Mouse (Mus musculus): ENCODE results near the gene Naaladl2. TPM values are rescaled to one million over a fixed set of nuclear protein-coding genes. Genes with fewer than 3 reads are reported as not detected.

Gene Naaladl2
- total RNA-seq, 2 experiments from 2014 or later: 1.3 to 1.7 TPM

DNA sequence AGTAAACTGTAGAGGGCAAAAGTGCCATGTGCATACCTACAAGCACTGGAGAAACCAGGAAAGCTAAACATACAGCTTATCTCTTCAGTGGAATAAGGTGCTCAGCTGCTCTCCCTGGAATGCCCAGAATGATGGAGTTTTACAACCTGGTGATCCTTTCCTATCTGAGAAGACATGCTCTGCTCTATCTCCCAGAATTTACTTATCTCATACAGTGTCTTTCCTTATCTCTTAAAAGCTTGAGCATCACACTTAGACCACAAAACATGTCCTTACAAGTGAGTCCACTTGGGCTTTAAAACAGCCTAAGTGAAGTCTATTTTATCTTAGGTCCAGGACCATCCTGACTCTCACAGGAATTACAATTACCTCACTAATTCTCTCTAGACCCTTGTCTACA lies 1095.8 kb downstream of the Naaladl2 start:
- no peak for DNase-seq (ENCODE audit: extremely low spot score in 1 of 2, low spot score in 1 of 2)

DNA sequence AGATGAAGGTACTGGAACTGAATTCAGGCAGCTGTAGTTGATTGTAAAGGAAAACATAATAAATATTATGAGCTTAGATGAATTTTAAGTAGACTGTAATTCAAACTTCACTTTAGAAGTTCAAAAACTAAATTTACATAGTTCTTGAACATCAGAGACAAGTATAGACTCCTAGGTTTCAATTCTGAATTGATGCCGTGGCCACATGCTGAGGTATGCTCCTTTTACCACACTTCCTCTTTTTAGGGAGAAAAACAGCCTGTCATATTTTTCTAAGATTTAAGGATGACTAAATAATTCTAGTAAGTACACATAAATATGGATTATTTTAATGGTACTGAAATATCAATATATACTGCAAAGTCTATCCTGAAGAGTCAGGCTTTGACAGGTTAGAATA lies 1142.3 kb downstream of the Naaladl2 start:
- DNase-seq (ENCODE audit: extremely low spot score in 1 of 2, low spot score in 1 of 2): no peak

DNA sequence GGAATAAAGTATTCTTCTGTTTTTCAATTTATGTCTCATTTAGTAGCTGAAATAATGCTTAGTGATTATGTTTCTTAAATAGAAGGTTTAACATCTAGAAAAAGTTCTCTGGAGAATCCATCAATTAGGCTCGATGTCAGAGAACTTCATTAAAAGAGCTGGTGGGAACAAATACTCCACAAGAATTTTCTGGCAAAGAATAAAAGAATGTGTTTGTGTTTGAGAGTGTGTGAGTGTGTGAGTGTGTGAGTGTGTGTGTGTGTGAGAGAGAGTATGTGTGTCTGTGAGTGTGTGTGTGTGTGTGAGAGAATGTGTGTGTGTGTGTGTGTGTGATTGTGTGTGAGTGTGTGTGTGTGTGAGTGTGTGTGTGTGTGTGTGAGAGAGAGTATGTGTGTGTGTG lies 1170.3 kb downstream of the Naaladl2 start:
- DNase-seq (ENCODE audit: extremely low spot score in 1 of 2, low spot score in 1 of 2): no peak

DNA sequence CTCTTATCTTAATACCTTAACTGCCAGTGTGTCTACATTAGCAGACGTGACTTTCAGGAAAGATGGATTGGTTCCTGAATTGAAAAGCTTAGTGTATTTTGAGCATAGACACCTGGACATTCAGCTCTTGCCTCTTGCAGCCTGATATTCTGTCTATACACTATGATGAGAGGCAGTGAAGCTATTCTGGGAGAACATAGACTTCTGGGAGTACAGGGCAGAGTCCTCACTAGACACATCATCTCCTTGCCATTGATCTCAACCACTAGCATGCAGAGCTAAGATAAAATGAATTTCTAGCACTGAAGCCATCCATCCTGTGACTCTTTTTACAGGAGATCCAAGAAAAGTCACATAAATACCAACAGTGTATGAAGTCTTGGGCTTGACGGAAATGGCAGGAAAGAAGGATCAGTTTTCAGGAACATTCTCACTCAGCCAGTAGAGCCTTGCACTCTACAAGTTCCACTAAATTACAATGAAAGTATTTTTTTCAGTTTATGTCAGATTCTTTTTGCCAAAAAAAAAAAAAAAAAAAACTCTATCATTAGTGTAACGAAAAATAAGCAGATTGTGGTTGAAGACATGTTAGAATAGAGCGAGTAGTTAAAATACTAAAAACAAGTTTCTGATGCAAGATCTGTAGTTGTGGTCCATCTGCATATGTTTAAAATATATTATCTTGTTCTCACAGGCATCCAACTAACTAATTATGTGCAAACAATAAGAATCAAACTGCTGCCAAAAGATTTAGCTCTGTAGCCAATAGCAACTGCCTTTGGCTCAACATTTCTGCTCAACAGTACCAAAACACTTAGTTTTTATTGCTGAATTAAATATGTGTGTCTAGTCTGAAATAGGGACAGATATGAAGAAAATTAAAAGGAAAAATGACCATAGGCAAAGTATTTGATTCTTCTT lies 1171.1 kb downstream of the Naaladl2 start:
- DNase-seq (ENCODE audit: extremely low spot score in 1 of 2, low spot score in 1 of 2): no peak

DNA sequence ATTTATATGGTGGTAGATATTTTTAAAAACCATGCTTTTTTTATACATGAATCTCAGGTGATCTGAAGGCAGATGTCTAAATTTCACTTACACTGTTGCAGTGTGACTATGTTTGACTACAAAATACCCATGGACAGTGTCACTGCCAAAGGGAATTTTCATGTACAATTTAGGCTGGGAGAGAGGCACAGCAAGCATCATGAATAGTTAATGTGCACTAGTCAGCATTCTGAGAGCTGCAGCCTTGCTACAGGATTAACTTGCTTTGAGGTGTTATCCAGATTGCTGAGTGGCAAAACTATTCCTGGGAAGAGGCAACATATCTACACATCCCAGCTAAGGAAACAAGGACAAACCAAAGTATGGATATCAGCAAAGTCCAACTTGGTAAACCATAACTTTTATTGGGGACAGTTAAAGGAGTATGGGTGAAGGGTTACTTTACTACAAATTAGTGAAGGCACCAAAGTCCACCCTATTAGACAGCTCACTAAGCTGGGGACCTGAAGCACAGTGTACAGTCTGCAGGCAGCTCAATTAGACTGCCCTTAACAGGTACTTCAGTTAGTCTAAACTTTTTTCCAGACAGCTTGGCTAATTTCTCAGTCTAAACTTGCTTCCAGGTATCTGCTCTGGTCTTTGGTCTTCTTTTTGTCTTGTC lies 1181.0 kb downstream of the Naaladl2 start:
- no peak for DNase-seq (ENCODE audit: extremely low spot score in 1 of 2, low spot score in 1 of 2)

DNA sequence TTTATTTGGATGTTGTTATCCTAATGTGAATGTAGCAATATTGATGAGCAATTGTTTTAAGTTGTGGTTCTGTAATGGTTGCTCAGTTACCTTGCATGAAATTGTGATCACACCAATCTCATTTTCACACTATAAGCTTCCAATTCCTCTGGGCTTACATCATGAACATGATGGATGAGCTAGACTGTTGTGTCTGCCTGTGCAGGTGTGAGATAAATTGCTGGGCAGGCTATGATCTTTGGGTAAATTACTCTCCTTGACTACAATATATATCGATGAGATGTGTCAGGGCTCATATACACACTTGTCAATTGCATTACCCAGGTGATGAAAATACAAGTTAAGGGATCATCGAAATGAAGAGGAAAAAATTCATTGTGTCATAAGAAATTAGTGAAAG lies 1197.9 kb downstream of the Naaladl2 start:
- no peak for DNase-seq (ENCODE audit: extremely low spot score in 1 of 2, low spot score in 1 of 2)

DNA sequence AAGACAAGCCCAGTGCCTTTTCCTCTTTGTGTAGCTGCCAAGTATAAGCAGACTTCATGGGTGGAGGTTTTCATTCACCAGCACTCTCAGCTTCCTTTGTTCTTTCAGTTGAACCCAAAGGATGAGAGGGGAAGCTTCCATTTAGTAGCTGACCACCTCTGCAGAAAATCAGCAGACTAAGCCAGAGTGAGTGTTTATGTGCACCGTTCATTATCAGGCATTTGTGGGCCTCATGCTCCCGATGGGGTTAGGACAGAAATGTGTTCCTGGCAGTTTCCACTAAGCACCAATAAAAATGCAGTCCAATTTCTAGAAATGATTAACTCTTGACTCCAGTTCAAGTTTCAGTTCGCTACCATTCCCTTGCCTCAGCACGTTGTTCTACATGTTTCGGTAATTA lies 1206.8 kb downstream of the Naaladl2 start:
- no peak for DNase-seq (ENCODE audit: extremely low spot score in 1 of 2, low spot score in 1 of 2)

DNA sequence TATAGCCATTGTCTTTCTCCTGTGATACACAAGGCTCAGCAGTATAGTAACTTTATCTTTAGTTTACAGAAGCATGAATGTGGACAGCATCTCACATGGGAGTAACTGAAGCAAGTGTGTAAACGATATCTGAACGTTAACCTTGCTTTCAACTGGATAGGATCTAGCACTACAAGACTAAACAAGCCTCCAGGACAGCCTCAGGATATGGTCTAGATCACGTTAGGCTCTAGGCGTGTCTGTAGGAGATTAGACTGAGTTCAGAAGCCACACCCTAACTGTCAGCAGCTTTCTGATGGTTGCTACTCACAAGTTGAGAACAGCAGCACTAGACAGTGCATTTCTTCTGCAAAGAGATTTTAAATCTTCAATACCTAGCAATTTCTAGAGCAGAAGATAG lies 1216.0 kb downstream of the Naaladl2 start:
- DNase-seq (ENCODE audit: extremely low spot score in 1 of 2, low spot score in 1 of 2): no peak

DNA sequence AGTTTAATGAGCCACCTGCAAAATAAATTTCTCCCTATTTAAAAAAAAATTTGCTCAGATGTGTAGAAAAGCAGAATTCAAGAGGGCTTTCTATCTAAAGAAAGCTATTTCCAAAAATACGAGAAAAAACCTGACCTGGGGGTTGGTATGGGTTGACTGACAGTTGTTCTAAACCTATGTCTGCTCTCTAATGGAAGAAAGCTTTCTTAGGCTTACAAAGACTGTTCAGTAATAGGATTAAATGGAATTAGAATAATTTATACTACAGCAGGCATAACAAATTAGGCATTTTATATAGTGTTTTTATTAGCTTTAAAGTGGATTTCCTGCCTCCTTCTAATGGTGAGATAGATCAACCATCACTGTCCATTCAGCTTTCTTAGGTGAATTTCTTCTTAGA lies 1236.4 kb downstream of the Naaladl2 start:
- DNase-seq (ENCODE audit: extremely low spot score in 1 of 2, low spot score in 1 of 2): no peak

DNA sequence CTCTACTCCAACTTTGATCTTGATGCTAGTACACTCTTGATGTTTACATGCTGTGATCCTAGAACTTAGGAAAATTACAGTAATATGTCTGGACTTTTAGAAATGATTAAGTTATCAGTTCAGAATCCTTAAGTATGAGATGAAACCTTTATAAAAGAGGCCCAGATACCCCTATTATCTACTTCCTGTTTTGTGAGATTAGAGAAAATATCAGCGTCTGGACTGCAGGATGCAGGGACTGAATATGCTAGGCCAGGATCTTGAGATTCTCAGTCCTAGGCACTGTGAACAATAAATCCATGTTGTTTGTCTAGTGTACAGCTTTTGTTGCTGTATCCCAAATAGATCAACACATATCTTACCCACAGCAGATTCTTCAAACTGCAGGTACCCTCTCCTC lies 1278.4 kb downstream of the Naaladl2 start:
- no peak for DNase-seq (ENCODE audit: extremely low spot score in 1 of 2, low spot score in 1 of 2)

DNA sequence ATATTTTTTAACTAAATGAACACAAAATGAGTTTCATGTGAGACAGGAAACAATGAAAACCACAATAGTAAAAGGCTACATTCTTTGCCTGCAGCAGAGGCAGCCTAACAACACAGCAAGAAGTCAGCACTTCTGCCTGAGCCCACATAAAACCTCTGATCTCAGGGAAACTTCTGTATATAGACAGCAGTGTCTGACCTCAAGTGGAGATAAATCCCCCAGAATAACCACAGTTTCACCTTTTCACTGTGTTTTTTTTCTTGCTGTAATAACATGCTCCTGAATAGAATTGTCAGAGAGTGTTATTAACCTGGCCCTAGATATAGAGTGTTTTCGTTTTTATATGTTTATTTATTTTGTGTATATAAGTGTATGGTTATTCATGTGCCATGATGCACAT lies 1286.8 kb downstream of the Naaladl2 start:
- no peak for DNase-seq (ENCODE audit: extremely low spot score in 1 of 2, low spot score in 1 of 2)

DNA sequence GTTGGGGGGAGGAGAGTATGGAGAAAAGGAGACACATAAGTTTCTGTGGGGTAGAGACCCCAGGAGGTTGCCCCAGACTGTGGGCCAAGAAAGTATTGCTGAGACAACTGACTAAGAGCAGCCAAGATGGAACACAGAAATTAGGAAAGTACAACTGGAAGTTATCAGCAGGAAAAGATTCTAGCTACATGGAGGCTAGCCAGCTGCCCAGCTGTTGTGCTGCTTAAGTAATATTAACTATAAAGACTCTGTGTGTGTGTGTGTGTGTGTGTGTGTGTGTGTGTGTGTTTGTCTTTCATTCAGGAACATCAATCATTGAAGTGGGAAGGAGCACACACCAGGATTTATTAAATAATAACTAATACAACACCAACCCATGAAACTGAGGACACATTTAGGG lies 1326.5 kb downstream of the Naaladl2 start:
- DNase-seq (ENCODE audit: extremely low spot score in 1 of 2, low spot score in 1 of 2): no peak

DNA sequence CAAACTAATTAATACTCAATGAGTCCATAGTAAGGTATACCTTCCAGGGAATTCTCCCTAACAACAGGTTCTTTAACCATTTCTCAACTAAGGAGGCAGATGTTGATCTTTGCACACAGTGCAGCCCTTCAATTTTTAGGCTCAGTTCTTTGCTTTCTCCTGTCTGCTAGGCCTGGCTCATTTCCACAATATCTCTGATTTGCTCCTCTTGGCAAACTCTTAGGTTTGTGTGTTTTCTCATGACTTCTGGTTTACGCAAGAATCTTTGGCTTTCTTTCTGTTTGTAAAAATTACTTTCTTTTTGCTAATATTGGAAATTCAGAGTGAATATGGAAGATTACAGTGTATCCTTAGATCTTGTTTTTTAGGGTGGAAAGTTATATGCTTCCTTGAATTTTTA lies 1385.3 kb downstream of the Naaladl2 start:
- DNase-seq (ENCODE audit: extremely low spot score in 1 of 2, low spot score in 1 of 2): no peak
